Comparison of ENCODE assay signal across 22 mouse cellular contexts in genomic region chr12:39572802-39573201, GRCm38 (mm10).
"Had no signal": no experiment of that assay in that cellular context is flagged by ENCODE, and none has a peak within 500 bp of the region (broad histone marks: within the 10 kb centered on the region; RNA-seq: fewer than 3 reads in every experiment).

No protein-coding gene starts in this region.

- H3K27ac ChIP-seq: limb, embryonic 10.5 days; limb, embryonic 13.5 days; liver, embryonic 12.5 days; liver, embryonic 15.5 days; lung, embryonic 15.5 days; midbrain, embryonic 10.5 days; neural tube, embryonic 12.5 days; neural tube, embryonic 15.5 days; stomach, embryonic 15.5 days had no signal

- H3K27me3 ChIP-seq: limb, embryonic 13.5 days; liver, embryonic 12.5 days; liver, embryonic 15.5 days; lung, embryonic 15.5 days; megakaryocyte, embryonic 14.5 days; neural tube, embryonic 12.5 days; neural tube, embryonic 15.5 days; stomach, embryonic 15.5 days had no signal

- H3K36me3 ChIP-seq: limb, embryonic 10.5 days; limb, embryonic 13.5 days; liver, embryonic 12.5 days; liver, embryonic 15.5 days; lung, embryonic 15.5 days; midbrain, embryonic 10.5 days; neural tube, embryonic 12.5 days; neural tube, embryonic 15.5 days; stomach, embryonic 15.5 days had no signal

- DNase-seq: kidney, adult 18-20 months; kidney, postnatal 10 days; kidney, postnatal 36 days; liver; lung, adult 18-20 months; lung, postnatal 10 days; lung, postnatal 36 days; midbrain, embryonic 14.5 days; right cerebral cortex, adult 18-20 months; right cerebral cortex, postnatal 14 days; spleen, adult 18-20 months; thymus, postnatal 25 days had no signal

- H3K9me3 ChIP-seq: limb, embryonic 10.5 days; limb, embryonic 13.5 days; liver, embryonic 12.5 days; liver, embryonic 15.5 days; lung, embryonic 15.5 days; megakaryocyte, embryonic 14.5 days; midbrain, embryonic 10.5 days; neural tube, embryonic 12.5 days; neural tube, embryonic 15.5 days; stomach, embryonic 15.5 days had no signal

- H3K4me3 ChIP-seq: limb, embryonic 10.5 days; limb, embryonic 13.5 days; liver, embryonic 12.5 days; liver, embryonic 15.5 days; lung, embryonic 15.5 days; megakaryocyte, embryonic 14.5 days; midbrain, embryonic 10.5 days; neural tube, embryonic 12.5 days; neural tube, embryonic 15.5 days; stomach, embryonic 15.5 days had no signal

- ATAC-seq: liver, embryonic 12.5 days had no signal

- H3K4me1 ChIP-seq: limb, embryonic 10.5 days; limb, embryonic 13.5 days; liver, embryonic 12.5 days; liver, embryonic 15.5 days; lung, embryonic 15.5 days; megakaryocyte, embryonic 14.5 days; midbrain, embryonic 10.5 days; neural tube, embryonic 12.5 days; neural tube, embryonic 15.5 days; stomach, embryonic 15.5 days had no signal

- H3K4me2 ChIP-seq: limb, embryonic 13.5 days; liver, embryonic 12.5 days; liver, embryonic 15.5 days; lung, embryonic 15.5 days; neural tube, embryonic 12.5 days; neural tube, embryonic 15.5 days; stomach, embryonic 15.5 days had no signal

- H3K9ac ChIP-seq: limb, embryonic 13.5 days; liver, embryonic 12.5 days; liver, embryonic 15.5 days; lung, embryonic 15.5 days; neural tube, embryonic 12.5 days; neural tube, embryonic 15.5 days; stomach, embryonic 15.5 days had no signal
